Mouse (Mus musculus) cerebellum, adult (tissue): Measurements from ENCODE around the gene Rrp8.

Experiments used
- ATAC-seq: cut with Nextera tagmentation; 2 replicates; pipeline ENCODE4 v1.9.2; 2017; ENCODE audit warnings: mild to moderate bottlenecking, moderate library complexity, mixed read lengths; ENCODE audit not compliant: insufficient number of reproducible peaks, low FRiP score, low TSS enrichment

Rrp8 gene

DNA sequence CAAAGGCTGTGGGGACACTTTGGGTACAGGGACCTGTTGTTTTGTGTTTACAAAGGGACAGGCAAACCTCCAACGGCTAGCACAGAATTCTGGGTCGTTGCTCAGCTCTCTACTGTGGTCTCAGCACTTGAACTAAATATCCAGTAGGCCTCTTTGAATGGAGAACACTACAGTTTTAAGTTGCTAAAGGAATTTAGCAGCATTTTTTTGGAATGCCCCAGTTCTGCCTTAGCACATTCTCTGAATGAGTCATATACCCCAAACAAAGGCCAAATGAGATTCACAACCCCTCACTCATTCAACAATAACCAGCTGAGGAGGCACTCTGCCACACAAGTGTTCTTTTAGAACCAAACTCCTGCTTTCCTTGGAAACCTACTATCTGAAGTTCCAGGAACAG is 15.3 kb downstream of the Rrp8 start:
- no peak for ATAC-seq

DNA sequence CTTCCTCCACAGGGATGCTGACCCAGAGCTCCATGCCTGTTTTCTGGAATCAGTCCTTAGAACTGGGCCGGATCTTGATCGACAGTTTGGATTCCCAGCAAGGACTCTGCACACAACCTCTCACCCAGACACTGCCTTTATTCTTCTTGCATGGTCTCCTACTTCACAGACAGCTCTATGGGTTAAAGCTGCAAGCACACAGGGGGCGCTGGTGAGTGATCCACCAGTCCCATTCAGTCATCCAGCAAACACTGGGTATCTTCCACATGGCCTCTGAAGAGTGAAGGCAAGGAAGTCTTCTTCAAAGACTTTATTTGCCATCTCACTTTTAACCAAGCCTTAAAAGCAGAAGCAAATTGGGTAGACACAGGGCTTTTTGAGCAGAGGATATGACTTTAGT is 21.8 kb downstream of the Rrp8 start:
- ATAC-seq, result no peak

DNA sequence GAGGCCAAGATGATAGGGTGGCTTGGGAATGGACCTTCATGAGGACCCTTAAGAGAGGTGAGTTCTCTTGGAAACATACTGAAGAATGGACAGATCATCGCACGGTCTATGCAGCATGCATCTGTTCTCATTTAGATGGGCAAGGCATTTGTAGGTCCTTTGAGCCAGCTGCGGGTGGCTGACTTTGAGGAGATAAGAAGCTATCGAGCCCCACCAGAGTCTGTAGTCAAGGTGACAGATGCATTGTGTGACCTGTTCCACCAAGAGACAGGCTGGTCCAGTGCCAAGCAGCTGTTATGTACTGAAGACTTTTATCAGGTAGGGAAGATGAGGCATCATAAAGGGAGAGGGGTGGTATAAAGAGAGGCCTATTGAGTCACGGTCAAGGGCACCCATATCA is 28.5 kb downstream of the Rrp8 start:
- ATAC-seq, result no peak

DNA sequence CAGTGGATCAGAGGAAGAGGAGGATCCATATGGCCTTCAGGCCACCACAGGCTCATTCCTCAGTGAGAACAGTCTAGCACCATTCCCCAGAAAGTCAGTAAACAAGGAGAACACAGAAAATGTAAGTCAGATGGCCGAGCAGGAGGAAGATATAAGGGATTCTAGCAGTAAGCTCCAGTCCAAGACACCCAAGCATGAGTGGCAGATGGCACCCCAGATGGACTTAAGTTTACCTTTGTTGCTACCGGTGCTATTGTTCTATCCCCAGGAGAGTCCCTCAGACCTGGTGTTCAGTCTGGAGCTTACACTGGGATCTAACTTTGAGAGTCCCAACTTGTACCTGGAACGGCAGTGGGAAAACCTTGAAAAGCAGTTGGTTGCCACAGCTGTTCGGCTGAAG is 33.4 kb downstream of the Rrp8 start:
- no peak; the same call in 1 of the 2 replicates for ATAC-seq

DNA sequence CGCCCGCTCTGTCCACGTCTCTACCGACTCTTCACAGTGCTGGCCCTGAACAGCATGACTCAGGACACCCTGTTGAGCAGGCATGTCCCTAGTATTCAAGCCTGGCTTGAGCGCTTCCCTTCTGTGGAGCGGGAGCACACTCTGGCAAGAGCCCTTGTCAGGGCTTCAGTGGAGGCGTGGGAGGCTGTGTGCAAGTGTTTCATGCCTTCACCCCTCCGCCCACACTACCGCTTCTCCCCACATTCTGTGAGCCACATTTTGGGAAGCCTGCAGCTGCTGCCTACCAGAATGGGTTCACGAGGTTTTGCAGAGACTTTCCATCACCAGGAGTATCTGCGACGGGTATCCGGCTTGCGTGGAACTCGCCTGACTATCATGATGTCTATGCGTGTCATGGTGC is 34.0 kb downstream of the Rrp8 start:
- ATAC-seq, result peak; percentile 40; the same call in 1 of the 2 replicates

DNA sequence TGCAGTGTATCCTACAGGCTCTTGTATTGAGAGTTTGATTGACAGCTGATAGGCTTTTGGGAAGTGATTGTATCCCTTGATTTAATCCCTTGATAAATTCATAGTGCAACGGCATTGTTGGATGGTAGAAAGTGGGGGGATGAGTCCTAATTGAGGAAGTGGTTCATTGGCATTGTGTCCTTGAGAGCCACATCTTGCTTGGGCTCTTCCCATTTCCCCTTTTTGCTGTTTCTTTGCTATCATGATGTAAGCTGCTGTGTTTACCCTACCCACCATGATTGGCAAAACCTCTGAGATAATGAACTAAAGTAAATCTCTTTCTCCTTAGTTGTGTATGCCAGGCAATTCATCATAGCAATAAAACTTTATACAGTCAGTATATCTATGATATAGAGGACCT is 46.3 kb downstream of the Rrp8 start:
- ATAC-seq, result no peak

DNA sequence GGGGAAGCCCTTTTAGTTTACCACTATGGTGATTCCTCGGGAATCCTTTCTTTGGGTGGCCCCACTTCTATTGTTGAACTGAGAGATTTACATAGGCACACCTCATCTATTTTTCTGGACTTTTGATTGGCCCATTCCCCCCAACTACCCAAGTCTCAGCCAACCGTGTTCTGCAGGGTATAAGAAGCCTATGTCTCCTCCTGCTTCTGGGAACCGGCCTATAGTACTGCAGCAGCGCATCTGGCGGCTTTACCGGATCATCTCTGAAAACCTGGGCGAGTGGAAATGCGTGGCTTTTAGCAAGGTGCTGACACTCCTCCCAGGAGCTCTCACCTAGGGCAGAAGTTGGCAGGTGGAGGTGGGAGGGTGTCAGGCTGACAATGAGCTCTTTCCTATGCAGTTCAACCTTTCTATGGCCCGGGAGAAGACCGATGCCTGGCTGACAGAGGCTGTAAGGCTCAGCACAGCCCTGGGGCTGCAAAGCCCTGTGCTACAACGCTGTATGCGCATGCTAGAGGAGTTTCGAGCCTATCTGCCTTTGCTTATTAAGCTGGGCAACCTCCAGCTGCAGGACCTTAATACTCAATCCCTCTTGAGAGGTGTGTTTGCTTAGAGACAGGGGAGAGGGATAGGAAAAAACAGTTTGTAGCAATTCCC is 51.5 kb downstream of the Rrp8 start:
- no peak for ATAC-seq
